Mouse (Mus musculus) forebrain, embryonic 14.5 days (tissue): ENCODE data around the gene Fam83g. TPM values are rescaled to one million over a fixed set of nuclear protein-coding genes. Genes with fewer than 3 reads are reported as not detected.

Source experiments
- ATAC-seq: fragments of 200-750 bp; cut with Nextera tagmentation; 2 replicates; pipeline ENCODE4 v1.8.0; 2017; ENCODE audit warnings: mild to moderate bottlenecking, moderate library complexity
- DNase-seq: peaks from one replicate; pipeline ENCODE4 v3.0.0-alpha.2; 2015; ENCODE audit warnings: low spot score
- H3K27ac ChIP-seq: fragments of 300-500 bp; sonication (generic); 2 replicates; pipeline ENCODE4 v1.5.1; 2014; ENCODE audit warnings: low read depth, mild to moderate bottlenecking, control low read depth, low read length, moderate library complexity
- H3K27me3 ChIP-seq: fragments of 300-500 bp; sonication (generic); replicated peaks from 2 replicates; pipeline ENCODE4 v1.6.1; 2014; ENCODE audit warnings: low read length, control low read depth, mixed read lengths; ENCODE audit not compliant: control insufficient read depth, insufficient read depth
- H3K36me3 ChIP-seq: fragments of 300-500 bp; sonication (generic); 2 replicates; pipeline ENCODE4 v1.6.1; 2014; ENCODE audit warnings: low read length, control low read depth; ENCODE audit not compliant: control insufficient read depth, insufficient read depth
- H3K4me1 ChIP-seq: fragments of 300-500 bp; sonication (generic); 2 replicates; pipeline ENCODE4 v1.6.1; 2014; ENCODE audit warnings: antibody characterized with exemption, low read length, control low read depth; ENCODE audit not compliant: control insufficient read depth, insufficient read depth
- H3K4me2 ChIP-seq: fragments of 300-500 bp; sonication (generic); 2 replicates; pipeline ENCODE4 v1.6.1; 2014; ENCODE audit warnings: mild to moderate bottlenecking, control low read depth, low read length
- H3K4me3 ChIP-seq: fragments of 300-500 bp; sonication (generic); 2 replicates; pipeline ENCODE4 v1.5.1; 2014; ENCODE audit warnings: low read depth, low read length, control low read depth
- H3K9ac ChIP-seq: fragments of 300-500 bp; sonication (generic); 2 replicates; pipeline ENCODE4 v1.6.1; 2014; ENCODE audit warnings: mild to moderate bottlenecking, low read length, control low read depth, moderate library complexity
- H3K9me3 ChIP-seq: fragments of 300-500 bp; sonication (generic); replicated peaks from 2 replicates; pipeline ENCODE4 v1.6.1; 2016; ENCODE audit warnings: low read length, control low read depth, mixed read lengths; ENCODE audit not compliant: control insufficient read depth
- whole genome bisulfite sequencing: fragments of 180-500 bp; shearing (Covaris S2); extraction: QIAGEN DNeasy Blood & Tissue Kit; methylation state at CpG from one replicate; pipeline ENCODE4 v1.1.7; 2014; 5-methylcytosine and 5-hydroxymethylcytosine counted together
- polyA plus RNA-seq: library from polyadenylated mRNA; unstranded; fragments of >200 nt; fragmentation: Nextera tagmentation; extraction: Ambion mirVana; gene quantifications from 2 replicates; pipeline ENCODE4 v1.2.1, GENCODE M21; 2014

Fam83g gene
- polyA plus RNA-seq, 1 experiment from 2014 or later: 0.25 TPM

DNA sequence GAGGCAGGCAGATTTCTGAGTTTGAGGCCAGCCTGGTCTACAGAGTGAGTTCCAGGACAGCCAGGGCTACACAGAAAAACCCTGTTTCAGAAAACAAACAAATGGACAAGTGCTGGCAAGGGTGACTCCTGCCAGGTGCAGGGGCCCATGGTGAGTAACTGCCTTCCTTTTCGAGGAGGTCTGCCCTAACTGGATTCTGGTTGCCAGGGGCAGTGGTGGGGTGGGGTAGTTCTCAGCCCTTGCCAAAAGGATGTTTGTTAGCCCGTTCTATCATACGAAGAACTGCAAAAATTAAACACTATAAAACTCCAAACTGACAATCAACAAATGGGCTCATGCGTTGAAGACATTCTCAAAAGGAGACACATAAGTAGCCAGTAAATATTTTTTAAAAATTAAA lies 34.3 kb upstream of the Fam83g start:
- Histone ChIP-seq H3K9me3 (no peaks in the 10 kb centered on the region), H3K9ac (no peak overlapping the region), H3K4me1 (no peaks in the 10 kb centered on the region), H3K4me3 (no peak overlapping the region), H3K27me3 (no peaks in the 10 kb centered on the region), H3K36me3 (no peaks in the 10 kb centered on the region), H3K27ac (no peak overlapping the region), H3K4me2 (no peak overlapping the region)
- DNase-seq (no peak), ATAC-seq (no peak)
- WGBS: 94% methylated on average over 4 of the region's 4 CpGs

GRCm38 (mm10) chr11:61650470-61651265 lies 33.2 kb upstream of the Fam83g start:
- Histone ChIP-seq H3K27me3 (no peaks in the 10 kb centered on the region), H3K36me3 (no peaks in the 10 kb centered on the region), H3K4me3 (no peak overlapping the region), H3K9ac (no peak overlapping the region), H3K4me2 (no peak overlapping the region), H3K4me1 (no peaks in the 10 kb centered on the region), H3K27ac (no peak overlapping the region), H3K9me3 (no peaks in the 10 kb centered on the region)
- 86% methylated on average over 9 of the region's 9 CpGs for WGBS
- ATAC-seq (no peak), DNase-seq (no peak)

DNA sequence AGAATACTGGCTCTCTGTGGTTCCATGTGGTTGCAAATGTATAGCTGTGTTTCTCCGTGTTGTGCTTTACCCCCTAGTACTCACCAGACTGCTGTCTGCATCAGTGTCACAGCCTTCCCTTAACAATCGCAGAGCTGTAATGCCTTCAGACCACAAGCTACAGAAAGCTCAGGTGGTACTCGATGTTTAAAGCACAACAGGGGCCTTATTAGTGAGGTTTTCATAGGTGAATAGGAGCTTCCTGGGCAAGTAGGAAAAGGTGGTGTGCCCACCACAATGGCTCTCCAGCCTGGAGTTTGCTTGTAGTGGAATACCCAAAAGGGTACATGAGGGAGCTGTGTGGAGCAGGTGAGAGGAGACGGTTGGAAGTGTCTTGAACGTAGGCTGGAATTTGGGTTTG lies 31.7 kb upstream of the Fam83g start:
- Histone ChIP-seq H3K4me3 (no peak overlapping the region), H3K27ac (no peak overlapping the region), H3K4me1 (no peaks in the 10 kb centered on the region), H3K9ac (no peak overlapping the region), H3K36me3 (no peaks in the 10 kb centered on the region), H3K27me3 (no peaks in the 10 kb centered on the region), H3K4me2 (no peak overlapping the region), H3K9me3 (no peaks in the 10 kb centered on the region)
- 92% methylated on average over 5 of the region's 5 CpGs for WGBS
- DNase-seq (no peak), ATAC-seq (no peak)

- H3K9ac ChIP-seq: no peak within 1 kb of the TSS
- no peaks in the 10 kb centered on the region for H3K4me1 ChIP-seq
- H3K4me3 ChIP-seq: no peak within 1 kb of the TSS
- WGBS: 78% methylated on average over 10 of the region's 10 CpGs
- H3K27me3 ChIP-seq: no peaks in the 10 kb centered on the region
- no peaks in the 10 kb centered on the region for H3K9me3 ChIP-seq
- ATAC-seq (no peak), DNase-seq (no peak)
- no peak within 1 kb of the TSS for H3K27ac ChIP-seq
- H3K36me3 ChIP-seq: no peaks in the 10 kb centered on the region
- no peak within 1 kb of the TSS for H3K4me2 ChIP-seq
These were observed 31.0 kb upstream of the Fam83g start, which contains the start of gene Grap for GRCm38 (mm10) chr11:61652686-61653447. Gene Grap, plus strand, starts transcription at chr11:61653265.

DNA sequence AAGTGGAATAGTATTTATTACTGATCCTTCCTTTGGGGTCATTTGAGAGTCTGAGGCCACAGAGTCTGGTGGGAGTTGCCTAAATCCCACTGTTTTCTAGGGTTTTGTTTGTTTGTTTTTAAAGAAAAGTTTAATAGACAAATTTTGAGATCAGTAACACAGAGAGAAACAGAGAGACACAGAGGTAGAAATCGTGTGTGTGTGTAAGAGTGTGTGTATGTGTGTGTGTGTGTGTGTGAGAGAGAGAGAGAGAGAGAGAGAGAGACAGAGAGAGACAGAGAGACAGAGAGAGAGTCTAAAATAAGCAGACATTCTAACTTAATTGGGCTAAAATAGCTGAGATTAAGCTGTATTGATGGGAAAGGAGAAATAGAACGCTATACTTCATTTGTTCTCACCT lies 30.3 kb upstream of the Fam83g start:
- Histone ChIP-seq H3K4me1 (no peaks in the 10 kb centered on the region), H3K27me3 (no peaks in the 10 kb centered on the region), H3K27ac (no peak overlapping the region), H3K36me3 (no peaks in the 10 kb centered on the region), H3K4me3 (no peak overlapping the region), H3K4me2 (no peak overlapping the region), H3K9me3 (no peaks in the 10 kb centered on the region), H3K9ac (no peak overlapping the region)
- WGBS: 68% methylated on average over 2 of the region's 2 CpGs
- no peak for ATAC-seq
- no peak for DNase-seq

- no peak overlapping the region for H3K4me2 ChIP-seq
- no peaks in the 10 kb centered on the region for H3K4me1 ChIP-seq
These were observed 29.0 kb upstream of the Fam83g start for GRCm38 (mm10) chr11:61654786-61655311.

GRCm38 (mm10) chr11:61655649-61656048 lies 28.2 kb upstream of the Fam83g start:
- no peak overlapping the region for H3K27ac ChIP-seq
- H3K9ac ChIP-seq: no peak overlapping the region
- H3K4me2 ChIP-seq: no peak overlapping the region
- 68% methylated on average over 4 of the region's 4 CpGs for whole genome bisulfite sequencing
- H3K27me3 ChIP-seq: no peaks in the 10 kb centered on the region
- H3K9me3 ChIP-seq: no peaks in the 10 kb centered on the region
- ATAC-seq (no peak), DNase-seq (no peak)
- H3K4me3 ChIP-seq: no peak overlapping the region
- H3K36me3 ChIP-seq: no peaks in the 10 kb centered on the region
- H3K4me1 ChIP-seq: no peaks in the 10 kb centered on the region

More at GRCm38 (mm10) chr11:61654786-61655311, 29.0 kb upstream of the Fam83g start:
- no peaks in the 10 kb centered on the region for H3K36me3 ChIP-seq
- no peak overlapping the region for H3K27ac ChIP-seq
- no peak overlapping the region for H3K9ac ChIP-seq
- H3K4me3 ChIP-seq: no peak overlapping the region
- no peaks in the 10 kb centered on the region for H3K9me3 ChIP-seq
- ATAC-seq (no peak), DNase-seq (no peak)
- no peaks in the 10 kb centered on the region for H3K27me3 ChIP-seq
- WGBS: 86% methylated on average over 4 of the region's 4 CpGs

- H3K9me3 ChIP-seq: no peaks in the 10 kb centered on the region
- no peak overlapping the region for H3K4me3 ChIP-seq
- DNase-seq: no peak
- no peak overlapping the region for H3K4me2 ChIP-seq
- H3K9ac ChIP-seq: no peak overlapping the region
- H3K4me1 ChIP-seq: no peaks in the 10 kb centered on the region
- H3K27ac ChIP-seq: no peak overlapping the region
- H3K36me3 ChIP-seq: no peaks in the 10 kb centered on the region
- ATAC-seq: no peak
- 69% methylated on average over 6 of the region's 6 CpGs for WGBS
- H3K27me3 ChIP-seq: no peaks in the 10 kb centered on the region
These were observed 27.6 kb upstream of the Fam83g start for GRCm38 (mm10) chr11:61656148-61656850.
